Mouse (Mus musculus): ENCODE data around the gene Pcgf6. TPM values are rescaled to one million over a fixed set of nuclear protein-coding genes. Genes with fewer than 3 reads are reported as not detected.

Gene Pcgf6
- polyA plus RNA-seq, 1 experiment from 2014 or later: 32.3 TPM

- Histone ChIP-seq H3K27me3 (replicated peaks; ENCODE audit: control insufficient read depth, insufficient read depth, low read length) (peaks cover 13% of the 10 kb centered on the region), H3K4me2 (ENCODE audit: low read length) (peak overlapping the region; percentile 71), H3K9me3 (ENCODE audit: control insufficient read depth, low read length) (no peaks in the 10 kb centered on the region), H3K36me3 (ENCODE audit: control insufficient read depth, insufficient read depth) (peaks cover 9% of the 10 kb centered on the region), H3K27ac (ENCODE audit: low read length) (no peak overlapping the region), H3K4me3 (replicated peaks; ENCODE audit: low read length) (peak overlapping the region; percentile 80), H3K4me1 (replicated peaks; ENCODE audit: control insufficient read depth, insufficient read depth, low read length) (peaks cover 23% of the 10 kb centered on the region), H3K9ac (replicated peaks; ENCODE audit: low read depth, low read length) (peak overlapping the region; percentile 88; the same call in 1 of the 2 replicates)
- no peak for ATAC-seq
- WGBS: 2% methylated on average over 13 of the region's 15 CpGs
Observed at GRCm38 (mm10) chr19:47016487-47016886, 34.2 kb downstream of the Pcgf6 start.

GRCm38 (mm10) chr19:47015965-47016364 is 34.7 kb downstream of the Pcgf6 start:
- Histone ChIP-seq H3K4me1 (replicated peaks; ENCODE audit: control insufficient read depth, insufficient read depth, low read length) (peaks cover 23% of the 10 kb centered on the region), H3K9ac (replicated peaks; ENCODE audit: low read depth, low read length) (peak overlapping the region; percentile 88), H3K4me2 (ENCODE audit: low read length) (peak overlapping the region; percentile 71), H3K27me3 (replicated peaks; ENCODE audit: control insufficient read depth, insufficient read depth, low read length) (peaks cover 13% of the 10 kb centered on the region), H3K36me3 (ENCODE audit: control insufficient read depth, insufficient read depth) (0 out of 2 replicates have a peak, but pooled peaks cover 4% of the 10 kb centered on the region), H3K9me3 (ENCODE audit: control insufficient read depth, low read length) (no peaks in the 10 kb centered on the region), H3K4me3 (replicated peaks; ENCODE audit: low read length) (peak overlapping the region; percentile 80), H3K27ac (ENCODE audit: low read length) (no peak overlapping the region)
- WGBS: 2% methylated on average over 9 of the region's 9 CpGs
- no peak for ATAC-seq

GRCm38 (mm10) chr19:47015396-47015795 is 35.3 kb downstream of the Pcgf6 start:
- Histone ChIP-seq H3K4me3 (replicated peaks; ENCODE audit: low read length) (peak overlapping the region; percentile 80), H3K9me3 (ENCODE audit: control insufficient read depth, low read length) (no peaks in the 10 kb centered on the region), H3K27ac (ENCODE audit: low read length) (peak overlapping the region; percentile 97), H3K36me3 (ENCODE audit: control insufficient read depth, insufficient read depth) (0 out of 2 replicates have a peak, but pooled peaks cover 4% of the 10 kb centered on the region), H3K27me3 (replicated peaks; ENCODE audit: control insufficient read depth, insufficient read depth, low read length) (peaks cover 13% of the 10 kb centered on the region), H3K9ac (replicated peaks; ENCODE audit: low read depth, low read length) (peak overlapping the region; percentile 88), H3K4me1 (replicated peaks; ENCODE audit: control insufficient read depth, insufficient read depth, low read length) (peaks cover 21% of the 10 kb centered on the region), H3K4me2 (ENCODE audit: low read length) (peak overlapping the region; percentile 71)
- ATAC-seq: peak; percentile 19
- WGBS: under 1% methylated on average over 37 of the region's 37 CpGs

- no peaks in the 10 kb centered on the region for H3K9me3 ChIP-seq (ENCODE audit: control insufficient read depth, low read length)
- H3K36me3 ChIP-seq (ENCODE audit: control insufficient read depth, insufficient read depth): no peaks in the 10 kb centered on the region
- H3K4me1 ChIP-seq (replicated peaks; ENCODE audit: control insufficient read depth, insufficient read depth, low read length): peaks cover 18% of the 10 kb centered on the region
- peak within 1 kb of the TSS; percentile 97 for H3K27ac ChIP-seq (ENCODE audit: low read length)
- H3K9ac ChIP-seq (replicated peaks; ENCODE audit: low read depth, low read length): peak within 1 kb of the TSS; percentile 88
- peak within 1 kb of the TSS; percentile 80 for H3K4me3 ChIP-seq (replicated peaks; ENCODE audit: low read length)
- WGBS: under 1% methylated on average over 104 of the region's 124 CpGs
- peak within 1 kb of the TSS; percentile 71 for H3K4me2 ChIP-seq (ENCODE audit: low read length)
- peaks cover 13% of the 10 kb centered on the region for H3K27me3 ChIP-seq (replicated peaks; ENCODE audit: control insufficient read depth, insufficient read depth, low read length)
- peak; percentile 87 for ATAC-seq
Observed at GRCm38 (mm10) chr19:47014447-47015381, 36.0 kb downstream of the Pcgf6 start, which contains the start of the genes Ina and Nt5c2. TSS of gene Ina (plus strand) at chr19:47014698. TSS of gene Nt5c2 (minus strand) at chr19:47015153.

GRCm38 (mm10) chr19:47014159-47014446 is 36.6 kb downstream of the Pcgf6 start:
- Histone ChIP-seq H3K9me3 (ENCODE audit: control insufficient read depth, low read length) (no peaks in the 10 kb centered on the region), H3K36me3 (ENCODE audit: control insufficient read depth, insufficient read depth) (no peaks in the 10 kb centered on the region), H3K9ac (replicated peaks; ENCODE audit: low read depth, low read length) (peak overlapping the region; percentile 88), H3K4me3 (replicated peaks; ENCODE audit: low read length) (peak overlapping the region; percentile 80), H3K4me2 (ENCODE audit: low read length) (peak overlapping the region; percentile 71), H3K4me1 (replicated peaks; ENCODE audit: control insufficient read depth, insufficient read depth, low read length) (peaks cover 14% of the 10 kb centered on the region), H3K27me3 (replicated peaks; ENCODE audit: control insufficient read depth, insufficient read depth, low read length) (peaks cover 13% of the 10 kb centered on the region), H3K27ac (ENCODE audit: low read length) (peak overlapping the region; percentile 87)
- ATAC-seq: peak; percentile 36
- under 1% methylated on average over 11 of the region's 11 CpGs for WGBS

GRCm38 (mm10) chr19:47013340-47014158 is 37.2 kb downstream of the Pcgf6 start:
- peak overlapping the region; percentile 87 for H3K27ac ChIP-seq (ENCODE audit: low read length)
- WGBS: 9% methylated on average over 20 of the region's 20 CpGs
- peak overlapping the region; percentile 80 for H3K4me3 ChIP-seq (replicated peaks; ENCODE audit: low read length)
- H3K4me1 ChIP-seq (replicated peaks; ENCODE audit: control insufficient read depth, insufficient read depth, low read length): peaks cover 10% of the 10 kb centered on the region
- H3K27me3 ChIP-seq (replicated peaks; ENCODE audit: control insufficient read depth, insufficient read depth, low read length): peaks cover 13% of the 10 kb centered on the region
- peak overlapping the region; percentile 71 for H3K4me2 ChIP-seq (ENCODE audit: low read length)
- no peak for ATAC-seq
- H3K36me3 ChIP-seq (ENCODE audit: control insufficient read depth, insufficient read depth): no peaks in the 10 kb centered on the region
- no peaks in the 10 kb centered on the region for H3K9me3 ChIP-seq (ENCODE audit: control insufficient read depth, low read length)
- peak overlapping the region; percentile 88 for H3K9ac ChIP-seq (replicated peaks; ENCODE audit: low read depth, low read length)

- 81% methylated on average over 15 of the region's 15 CpGs for WGBS
- Histone ChIP-seq H3K9ac (replicated peaks; ENCODE audit: low read depth, low read length) (no peak overlapping the region), H3K9me3 (ENCODE audit: control insufficient read depth, low read length) (peaks cover 2% of the 10 kb centered on the region; the same call in 1 of the 2 replicates), H3K4me2 (ENCODE audit: low read length) (no peak overlapping the region), H3K27ac (ENCODE audit: low read length) (no peak overlapping the region), H3K4me1 (replicated peaks; ENCODE audit: control insufficient read depth, insufficient read depth, low read length) (peaks cover 5% of the 10 kb centered on the region; the same call in 1 of the 2 replicates), H3K4me3 (replicated peaks; ENCODE audit: low read length) (no peak overlapping the region), H3K36me3 (ENCODE audit: control insufficient read depth, insufficient read depth) (no peaks in the 10 kb centered on the region), H3K27me3 (replicated peaks; ENCODE audit: control insufficient read depth, insufficient read depth, low read length) (peaks cover 11% of the 10 kb centered on the region)
- no peak for ATAC-seq
Observed at GRCm38 (mm10) chr19:47012521-47013130, 38.1 kb downstream of the Pcgf6 start.

- Histone ChIP-seq H3K9me3 (ENCODE audit: control insufficient read depth, low read length) (peaks cover 2% of the 10 kb centered on the region; the same call in 1 of the 2 replicates), H3K9ac (replicated peaks; ENCODE audit: low read depth, low read length) (no peak overlapping the region), H3K27ac (ENCODE audit: low read length) (no peak overlapping the region), H3K4me1 (replicated peaks; ENCODE audit: control insufficient read depth, insufficient read depth, low read length) (0 out of 2 replicates have a peak, but pooled peaks cover 3% of the 10 kb centered on the region), H3K36me3 (ENCODE audit: control insufficient read depth, insufficient read depth) (no peaks in the 10 kb centered on the region), H3K4me2 (ENCODE audit: low read length) (no peak overlapping the region), H3K4me3 (replicated peaks; ENCODE audit: low read length) (no peak overlapping the region), H3K27me3 (replicated peaks; ENCODE audit: control insufficient read depth, insufficient read depth, low read length) (peaks cover 9% of the 10 kb centered on the region)
- no peak for ATAC-seq
- 92% methylated on average over 5 of the region's 5 CpGs for WGBS
Observed at GRCm38 (mm10) chr19:47009943-47010342, 40.8 kb downstream of the Pcgf6 start.

All from forebrain, embryonic 16.5 days (tissue).